Mouse (Mus musculus) C2C12 (cell line): Measurements from ENCODE around the gene Tmeff1.

Experiments used
- CEBPB ChIP-seq: IDR thresholded peaks from one replicate; pipeline ENCODE4 v1.6.1; 2011; ENCODE audit warnings: low read depth, mild to moderate bottlenecking, control low read depth, moderate library complexity
- CTCF ChIP-seq: IDR thresholded peaks from one replicate; pipeline ENCODE4 v1.5.1; 2011; ENCODE audit not compliant: control insufficient read depth, insufficient read depth, insufficient read length
- MAX ChIP-seq: IDR thresholded peaks from one replicate; pipeline ENCODE4 v1.6.1; 2011; ENCODE audit warnings: mild to moderate bottlenecking, control low read depth
- MYOD1 ChIP-seq: IDR thresholded peaks from one replicate; pipeline ENCODE4 v1.6.1; 2011; ENCODE audit warnings: low read depth; ENCODE audit not compliant: control insufficient read depth, insufficient read length
- MYOG ChIP-seq: IDR thresholded peaks from one replicate; pipeline ENCODE4 v1.6.1; 2011; ENCODE audit not compliant: control insufficient read depth, insufficient read length; ENCODE audit errors: extremely low read depth
- USF1 ChIP-seq: IDR thresholded peaks from one replicate; pipeline ENCODE4 v1.6.1; 2011; ENCODE audit warnings: low read depth, mild to moderate bottlenecking, control low read depth, moderate library complexity

- TF ChIP-seq CTCF: no peak
- no peak for TF ChIP-seq MYOG
- no peak for TF ChIP-seq USF1
- no peak for TF ChIP-seq MYOD1
- no peak for TF ChIP-seq MAX
- TF ChIP-seq CEBPB: no peak
Observed at GRCm38 (mm10) chr4:48615483-48615882, 30.5 kb downstream of the Tmeff1 start.
